Mouse (Mus musculus) neural tube, embryonic 12.5 days (tissue): Measurements from ENCODE around the gene Psmc3. TPM values are rescaled to one million over a fixed set of nuclear protein-coding genes. Genes with fewer than 3 reads are reported as not detected.
A peak's percentile ranks its signal among the peaks of the same experiment; 100 is the strongest.
"Not testable (repeated sequence)": the region's sequence is repeated elsewhere in the genome, so short reads cannot be mapped to it uniquely, and the experiment has no call there.

Source experiments
- ATAC-seq: fragments of 200-750 bp; cut with Nextera tagmentation; 2 replicates; pipeline ENCODE4 v1.8.0; 2017; ENCODE audit warnings: low read depth, mild to moderate bottlenecking, moderate TSS enrichment, moderate library complexity; ENCODE audit not compliant: low FRiP score
- H3K27ac ChIP-seq: fragments of 300-500 bp; sonication (generic); 2 replicates; pipeline ENCODE4 v1.5.1; 2016
- H3K27me3 ChIP-seq: fragments of 300-500 bp; sonication (generic); replicated peaks from 2 replicates; pipeline ENCODE4 v1.6.1; 2016; ENCODE audit warnings: mild to moderate bottlenecking
- H3K36me3 ChIP-seq: fragments of 300-500 bp; sonication (generic); 2 replicates; pipeline ENCODE4 v1.6.1; 2016; ENCODE audit warnings: mild to moderate bottlenecking
- H3K4me1 ChIP-seq: fragments of 300-500 bp; sonication (generic); 2 replicates; pipeline ENCODE4 v1.6.1; 2016
- H3K4me2 ChIP-seq: fragments of 300-500 bp; sonication (generic); replicated peaks from 2 replicates; pipeline ENCODE4 v1.6.1; 2016; ENCODE audit warnings: mild to moderate bottlenecking
- H3K4me3 ChIP-seq: fragments of 300-500 bp; sonication (generic); 2 replicates; pipeline ENCODE4 v1.5.1; 2016
- H3K9ac ChIP-seq: fragments of 300-500 bp; sonication (generic); 2 replicates; pipeline ENCODE4 v1.6.1; 2016; ENCODE audit warnings: mild to moderate bottlenecking
- H3K9me3 ChIP-seq: fragments of 300-500 bp; sonication (generic); 2 replicates; pipeline ENCODE4 v1.6.1; 2016; ENCODE audit warnings: mild to moderate bottlenecking
- WGBS: fragments of 180-500 bp; shearing (Covaris S2); methylation state at CpG from one replicate; pipeline ENCODE4 v1.1.7; 2016; 5-methylcytosine and 5-hydroxymethylcytosine counted together
- polyA plus RNA-seq: library from polyadenylated mRNA; unstranded; fragments of >200 nt; fragmentation: Nextera tagmentation; extraction: Ambion mirVana; gene quantifications from 2 replicates; pipeline ENCODE4 v1.2.1, GENCODE M21; 2016

The Psmc3 gene
- polyA plus RNA-seq, 1 experiment from 2014 or later: 296 TPM

DNA sequence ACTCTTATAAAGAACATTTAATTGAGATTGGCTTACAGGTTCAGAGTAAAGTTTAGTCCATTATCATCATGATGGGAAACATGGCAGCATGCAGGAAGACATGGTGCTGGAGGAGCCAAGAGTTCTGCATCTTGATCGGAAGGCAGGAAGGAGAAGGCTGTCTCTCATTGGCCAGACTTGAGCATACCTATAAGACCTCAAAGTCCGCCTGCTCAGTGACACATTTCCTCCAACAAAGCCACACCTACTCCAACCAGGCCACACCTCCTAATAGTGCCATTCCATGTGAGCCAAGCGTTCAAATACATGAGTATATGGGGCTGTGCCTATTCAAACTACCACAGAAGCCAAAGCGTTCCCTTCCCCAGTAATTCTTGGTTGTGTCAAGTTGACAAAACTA, 22.6 kb upstream of the Psmc3 start:
- Histone ChIP-seq H3K4me2 (no peak overlapping the region), H3K4me1 (peaks cover 3% of the 10 kb centered on the region; the same call in 1 of the 2 replicates), H3K27me3 (no peaks in the 10 kb centered on the region), H3K4me3 (no peak overlapping the region), H3K9me3 (no peaks in the 10 kb centered on the region), H3K9ac (no peak overlapping the region), H3K36me3 (no peaks in the 10 kb centered on the region), H3K27ac (no peak overlapping the region)
- no peak for ATAC-seq
- 84% methylated on average over 4 of the region's 4 CpGs for WGBS

DNA sequence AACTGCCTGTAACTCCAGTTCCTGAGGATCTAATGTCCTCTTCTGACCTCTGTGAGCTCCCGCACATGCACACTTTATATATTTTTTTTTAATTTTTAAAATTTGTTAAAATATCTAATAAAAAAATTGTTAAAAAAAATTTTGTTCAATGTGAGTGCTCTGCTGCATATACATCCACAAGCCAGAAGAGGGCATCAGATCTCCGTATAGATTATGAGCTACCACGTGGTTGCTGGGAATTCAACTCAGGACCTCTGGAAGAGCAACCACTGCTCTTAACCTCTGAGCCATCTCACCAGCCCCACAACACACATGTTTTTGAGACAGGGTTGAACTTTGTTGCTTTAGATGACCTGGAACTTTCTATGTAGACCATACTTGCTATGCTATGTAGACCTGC, 20.8 kb upstream of the Psmc3 start:
- Histone ChIP-seq H3K9me3 (no peaks in the 10 kb centered on the region), H3K4me3 (no peak overlapping the region), H3K27me3 (no peaks in the 10 kb centered on the region), H3K4me2 (no peak overlapping the region), H3K9ac (no peak overlapping the region), H3K27ac (no peak overlapping the region), H3K36me3 (no peaks in the 10 kb centered on the region), H3K4me1 (peaks cover 3% of the 10 kb centered on the region; the same call in 1 of the 2 replicates)
- ATAC-seq: no peak
- WGBS: 20% methylated on average over 3 of the region's 3 CpGs

DNA sequence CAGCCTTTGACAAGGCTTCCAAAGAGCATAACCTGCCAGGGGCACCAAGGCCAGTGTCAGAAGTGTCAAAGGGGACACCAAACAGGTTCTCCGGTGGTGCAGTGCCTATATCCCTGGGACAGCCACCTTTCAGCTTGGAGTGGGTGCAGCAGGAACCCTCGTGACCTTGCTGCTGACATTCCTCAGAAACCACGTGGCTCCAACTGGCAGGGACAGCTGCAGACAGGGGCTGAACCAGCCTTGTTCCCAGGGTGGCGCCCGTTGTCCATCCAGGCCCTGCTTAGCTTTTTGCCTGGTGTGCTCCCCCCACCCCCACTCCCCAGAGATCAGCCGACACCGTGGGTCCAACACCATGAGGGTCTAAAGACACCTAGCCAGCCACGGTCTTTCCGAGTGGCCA, 18.4 kb upstream of the Psmc3 start, which contains the start of gene Rapsn:
Gene Rapsn (plus strand): TSS at position 236 of the 400 bp plus-strand sequence.
- WGBS: 68% methylated on average over 9 of the region's 9 CpGs
- Histone ChIP-seq H3K4me1 (no peaks in the 10 kb centered on the region), H3K9me3 (no peaks in the 10 kb centered on the region), H3K4me3 (no peak within 1 kb of the TSS), H3K27ac (no peak within 1 kb of the TSS), H3K4me2 (no peak within 1 kb of the TSS), H3K36me3 (no peaks in the 10 kb centered on the region), H3K9ac (no peak within 1 kb of the TSS), H3K27me3 (no peaks in the 10 kb centered on the region)
- no peak for ATAC-seq

DNA sequence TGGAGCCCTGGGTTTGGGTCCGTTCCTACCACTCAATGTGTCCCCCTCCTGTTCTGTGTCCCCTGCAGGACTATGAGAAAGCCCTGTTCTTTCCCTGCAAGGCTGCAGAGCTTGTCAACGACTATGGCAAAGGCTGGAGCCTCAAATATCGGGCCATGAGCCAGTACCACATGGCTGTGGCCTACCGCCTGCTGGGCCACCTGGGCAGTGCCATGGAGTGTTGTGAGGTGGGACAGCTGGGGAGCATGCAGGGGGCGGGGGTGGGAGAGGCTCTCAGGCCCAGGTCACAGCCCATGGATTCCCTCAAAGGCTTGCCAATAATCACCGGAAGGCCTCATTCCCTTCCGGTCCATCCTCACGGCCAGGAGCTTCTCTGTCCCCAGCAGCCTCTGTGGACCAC, 12.0 kb upstream of the Psmc3 start:
- Histone ChIP-seq H3K9me3 (no peaks in the 10 kb centered on the region), H3K36me3 (no peaks in the 10 kb centered on the region), H3K27me3 (no peaks in the 10 kb centered on the region), H3K4me2 (no peak overlapping the region), H3K27ac (no peak overlapping the region), H3K9ac (no peak overlapping the region), H3K4me1 (no peaks in the 10 kb centered on the region), H3K4me3 (no peak overlapping the region)
- no peak for ATAC-seq
- 71% methylated on average over 8 of the region's 8 CpGs for WGBS

DNA sequence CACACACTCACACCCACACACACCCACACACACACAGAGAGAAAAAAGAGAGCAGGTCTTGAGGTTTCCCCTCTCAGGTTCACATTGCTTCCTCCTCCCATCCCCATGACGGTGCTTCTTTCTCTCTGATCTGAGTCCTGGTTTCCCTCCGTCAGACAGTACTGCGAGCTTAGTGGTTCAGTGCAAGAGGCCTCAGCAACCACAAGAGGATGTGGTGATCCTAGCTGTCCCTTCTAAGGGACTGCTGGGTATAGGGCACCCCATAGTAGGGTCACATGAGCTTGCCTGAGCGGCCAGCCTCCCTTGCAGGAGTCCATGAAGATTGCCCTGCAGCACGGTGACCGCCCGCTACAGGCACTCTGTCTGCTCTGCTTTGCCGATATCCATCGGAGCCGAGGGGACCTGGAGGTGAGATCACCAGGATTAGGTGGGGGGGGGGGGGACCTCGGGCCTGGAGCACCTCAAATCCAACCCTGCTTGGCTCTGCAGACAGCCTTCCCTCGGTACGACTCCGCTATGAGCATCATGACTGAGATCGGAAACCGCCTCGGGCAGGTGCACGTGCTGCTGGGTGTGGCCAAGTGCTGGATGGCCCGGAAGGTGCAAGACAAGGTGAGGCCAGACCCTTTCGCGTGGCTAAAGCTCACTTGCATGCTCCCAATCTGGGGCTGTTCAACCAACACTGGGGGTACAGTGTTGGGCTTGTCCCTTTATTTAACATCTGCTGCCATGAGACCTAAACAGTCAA, 11.0 kb upstream of the Psmc3 start:
- no peaks in the 10 kb centered on the region for H3K4me1 ChIP-seq
- no peak overlapping the region for H3K4me2 ChIP-seq
- H3K9ac ChIP-seq: no peak overlapping the region
- H3K27ac ChIP-seq: no peak overlapping the region
- ATAC-seq: no peak
- H3K4me3 ChIP-seq: no peak overlapping the region
- no peaks in the 10 kb centered on the region for H3K27me3 ChIP-seq
- 73% methylated on average over 21 of the region's 21 CpGs for WGBS
- no peaks in the 10 kb centered on the region for H3K36me3 ChIP-seq
- H3K9me3 ChIP-seq: no peaks in the 10 kb centered on the region

DNA sequence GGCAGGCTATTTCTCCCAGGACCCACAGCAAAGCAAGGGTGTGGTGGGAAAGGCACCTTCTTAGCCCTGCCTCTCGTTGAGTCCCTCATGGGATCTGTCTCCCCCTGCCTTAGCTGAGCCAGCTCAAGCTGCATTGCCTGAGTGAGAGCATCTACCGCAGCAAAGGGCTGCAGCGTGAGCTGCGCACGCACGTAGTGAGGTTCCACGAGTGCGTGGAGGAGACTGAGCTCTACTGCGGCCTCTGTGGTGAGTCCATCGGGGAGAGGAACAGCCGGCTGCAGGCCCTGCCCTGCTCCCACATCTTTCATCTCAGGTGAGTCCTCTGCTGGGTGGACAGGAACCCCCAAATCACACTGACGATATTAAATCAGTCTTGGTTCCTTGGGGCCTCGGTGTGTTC, 9.1 kb upstream of the Psmc3 start:
- H3K9me3 ChIP-seq: no peaks in the 10 kb centered on the region
- WGBS: 87% methylated on average over 13 of the region's 13 CpGs
- no peak overlapping the region for H3K4me2 ChIP-seq
- no peaks in the 10 kb centered on the region for H3K27me3 ChIP-seq
- H3K4me3 ChIP-seq: no peak overlapping the region
- no peaks in the 10 kb centered on the region for H3K4me1 ChIP-seq
- no peaks in the 10 kb centered on the region for H3K36me3 ChIP-seq
- no peak for ATAC-seq
- no peak overlapping the region for H3K9ac ChIP-seq
- no peak overlapping the region for H3K27ac ChIP-seq

DNA sequence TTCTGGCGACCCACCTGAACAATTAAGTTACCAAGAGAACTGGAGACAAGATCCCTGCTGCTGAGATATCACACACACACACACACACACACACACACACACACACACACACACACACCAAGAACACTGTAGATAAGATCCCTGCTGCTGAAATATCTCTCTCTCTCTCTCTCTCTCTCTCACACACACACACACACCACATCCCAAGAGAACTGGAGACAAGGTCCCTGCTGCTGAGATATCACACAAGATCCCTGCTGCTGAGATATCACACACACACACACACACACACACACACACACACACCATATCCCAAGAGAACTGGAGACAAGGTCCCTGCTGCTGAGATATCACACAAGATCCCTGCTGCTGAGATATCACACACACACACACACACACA, 8.0 kb upstream of the Psmc3 start:
- not testable (repeated sequence) for H3K27ac ChIP-seq, ATAC-seq
- WGBS: 86% methylated on average over 1 of the region's 1 CpGs

DNA sequence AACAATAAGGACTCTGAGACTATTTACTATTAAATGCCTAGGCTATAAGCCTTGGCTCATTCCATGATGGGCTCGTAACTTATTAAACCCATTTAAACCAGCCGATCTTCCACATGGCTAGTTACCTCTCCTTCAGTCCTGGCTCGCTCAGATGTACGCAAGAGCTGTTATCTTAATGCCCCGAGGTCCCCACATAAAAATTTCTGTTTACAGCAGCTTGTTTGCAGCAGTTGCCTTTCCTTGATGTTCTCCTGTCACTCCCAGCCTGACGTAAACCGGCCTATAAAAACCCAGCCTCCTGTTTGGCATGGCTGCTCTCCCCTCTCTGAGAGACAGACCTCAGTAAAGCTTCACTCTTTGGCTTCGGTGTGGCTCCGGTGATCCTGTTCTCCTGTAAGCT, 6.5 kb upstream of the Psmc3 start:
- WGBS: 79% methylated on average over 9 of the region's 9 CpGs
- no peak overlapping the region for H3K9ac ChIP-seq

More for the DNA sequence above, 8.0 kb upstream of the Psmc3 start:
- not testable (repeated sequence) for H3K4me1 ChIP-seq, H3K9me3 ChIP-seq, H3K27me3 ChIP-seq, H3K4me3 ChIP-seq, H3K36me3 ChIP-seq, H3K9ac ChIP-seq, H3K4me2 ChIP-seq

DNA sequence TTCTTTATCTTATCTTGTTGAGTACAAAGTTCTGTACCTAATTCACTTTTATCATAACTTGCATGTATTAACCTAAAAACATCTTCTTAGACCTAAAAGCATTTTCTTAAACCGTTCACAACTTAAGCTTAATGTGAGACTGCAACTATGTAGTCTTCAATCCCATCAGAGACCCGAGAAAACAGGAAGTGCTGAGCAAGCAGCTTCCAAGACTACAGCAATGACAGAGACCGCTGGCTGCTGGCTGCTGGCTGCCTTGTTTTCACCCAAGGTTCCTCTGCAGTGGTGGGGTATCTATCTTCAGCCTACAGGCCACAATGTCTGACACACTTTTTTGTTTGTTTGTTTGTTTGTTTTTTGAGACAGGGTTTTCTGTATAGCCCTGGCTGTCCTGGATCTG, 1.9 kb upstream of the Psmc3 start:
- no peak for ATAC-seq
- Histone ChIP-seq H3K4me2 (no peak overlapping the region), H3K36me3 (peaks cover 16% of the 10 kb centered on the region), H3K9ac (no peak overlapping the region), H3K9me3 (no peaks in the 10 kb centered on the region), H3K4me1 (peaks cover 13% of the 10 kb centered on the region), H3K27me3 (no peaks in the 10 kb centered on the region), H3K27ac (no peak overlapping the region), H3K4me3 (no peak overlapping the region)
- WGBS: 91% methylated on average over 3 of the region's 3 CpGs

More for the DNA sequence above, 6.5 kb upstream of the Psmc3 start:
- no peak overlapping the region for H3K4me3 ChIP-seq
- H3K27ac ChIP-seq: no peak overlapping the region
- ATAC-seq: no peak
- no peaks in the 10 kb centered on the region for H3K4me1 ChIP-seq
- H3K9me3 ChIP-seq: no peaks in the 10 kb centered on the region
- H3K27me3 ChIP-seq: no peaks in the 10 kb centered on the region
- no peak overlapping the region for H3K4me2 ChIP-seq
- no peaks in the 10 kb centered on the region; the same call in 1 of the 2 replicates for H3K36me3 ChIP-seq

DNA sequence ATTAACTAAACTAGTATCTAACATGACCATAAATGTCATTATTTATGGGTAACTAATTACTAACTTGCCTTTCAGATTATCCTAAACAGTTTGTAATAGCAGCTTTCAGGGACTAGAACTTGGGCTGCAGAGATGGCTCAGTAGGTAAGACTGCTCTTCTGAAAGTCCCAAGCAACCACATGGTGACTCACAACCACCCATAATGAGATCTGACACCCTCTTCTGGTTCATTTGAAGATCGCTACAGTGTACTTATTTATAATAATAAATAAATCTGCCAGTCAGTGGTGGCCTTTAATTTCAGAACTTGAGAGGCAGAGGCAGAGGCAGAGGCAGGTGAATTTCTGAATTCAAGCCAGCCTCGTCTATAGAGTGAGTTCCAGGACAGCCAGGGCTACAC, 1.1 kb upstream of the Psmc3 start:
- no peak for ATAC-seq
- no peaks in the 10 kb centered on the region for H3K9me3 ChIP-seq
- H3K27me3 ChIP-seq: no peaks in the 10 kb centered on the region
- H3K4me1 ChIP-seq: peaks cover 13% of the 10 kb centered on the region
- WGBS: 74% methylated on average over 2 of the region's 2 CpGs
- no peak overlapping the region for H3K4me3 ChIP-seq
- peak overlapping the region; percentile 91 for H3K4me2 ChIP-seq
- peaks cover 24% of the 10 kb centered on the region for H3K36me3 ChIP-seq
- no peak overlapping the region for H3K27ac ChIP-seq
- no peak overlapping the region for H3K9ac ChIP-seq

DNA sequence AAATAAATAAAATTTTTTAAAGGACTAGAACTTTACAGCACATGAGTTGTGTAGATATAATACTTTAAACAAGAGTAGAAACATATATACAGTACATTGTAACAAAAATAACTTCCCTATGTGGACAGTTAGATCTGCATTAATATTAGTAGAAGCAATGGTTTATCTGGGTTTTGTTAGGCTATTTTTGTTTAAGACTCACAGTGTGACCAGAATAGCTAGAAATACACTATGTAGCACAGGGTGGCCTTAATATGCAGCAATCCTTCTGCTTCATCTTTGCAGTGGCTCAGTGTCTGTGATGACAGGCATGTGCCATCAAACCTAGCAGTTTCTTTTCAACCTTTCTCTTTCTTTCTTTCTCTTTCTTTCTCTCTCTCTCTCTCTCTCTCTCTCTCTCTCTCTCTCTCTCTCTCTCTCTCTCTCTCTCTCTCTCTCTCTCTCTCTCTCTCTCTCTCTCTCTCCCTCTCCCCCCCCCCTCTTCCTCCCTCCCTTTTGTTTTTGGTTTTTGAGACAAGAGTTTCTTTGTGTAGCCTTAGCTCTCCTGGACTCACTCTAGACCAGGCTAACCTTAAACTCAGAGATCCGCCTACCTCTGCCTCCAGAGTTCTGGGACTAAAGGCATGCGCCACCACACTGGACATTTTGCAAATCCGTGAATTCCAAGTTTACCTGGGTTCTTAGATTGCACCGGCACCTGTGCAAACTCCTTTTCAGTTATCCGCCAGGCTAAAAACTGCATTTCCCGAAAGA, 452 bp upstream of the Psmc3 start:
- H3K9me3 ChIP-seq: no peaks in the 10 kb centered on the region
- peaks cover 13% of the 10 kb centered on the region for H3K4me1 ChIP-seq
- H3K27ac ChIP-seq: 0 out of 2 replicates have a peak overlapping the region, but pooled peaks have one; percentile 50
- H3K4me2 ChIP-seq: peak overlapping the region; percentile 91
- WGBS: 0% methylated on average over 6 of the region's 6 CpGs
- H3K36me3 ChIP-seq: peaks cover 30% of the 10 kb centered on the region
- peak; percentile 74 for ATAC-seq
- H3K27me3 ChIP-seq: no peaks in the 10 kb centered on the region
- peak overlapping the region; percentile 82 for H3K9ac ChIP-seq
- peak overlapping the region; percentile 82 for H3K4me3 ChIP-seq

DNA sequence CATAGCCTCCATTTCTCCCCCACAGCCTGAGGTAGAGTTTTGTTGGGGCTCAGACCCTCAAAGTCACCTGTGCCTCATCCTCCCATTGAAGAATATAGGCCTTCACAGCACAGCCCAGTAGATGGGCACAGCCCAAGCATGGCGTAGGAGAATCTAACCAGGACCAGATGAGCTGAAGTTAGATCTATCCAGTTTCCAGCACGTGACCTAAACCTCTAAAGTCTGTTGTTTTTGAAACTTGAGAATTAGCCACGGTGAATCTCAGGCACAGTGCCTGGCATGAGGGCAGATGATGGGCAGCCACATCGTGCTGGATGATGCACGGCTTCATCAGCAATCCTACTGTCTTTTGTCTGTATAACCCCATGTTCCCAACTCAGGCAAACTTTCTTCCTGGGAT, 4.6 kb downstream of the Psmc3 start:
- H3K27ac ChIP-seq: no peak overlapping the region
- no peak overlapping the region for H3K4me2 ChIP-seq
- H3K27me3 ChIP-seq: no peaks in the 10 kb centered on the region
- H3K36me3 ChIP-seq: peaks cover 77% of the 10 kb centered on the region
- H3K9me3 ChIP-seq: no peaks in the 10 kb centered on the region
- no peak for ATAC-seq
- H3K9ac ChIP-seq: no peak overlapping the region
- H3K4me1 ChIP-seq: peaks cover 10% of the 10 kb centered on the region
- WGBS: 89% methylated on average over 5 of the region's 5 CpGs
- no peak overlapping the region for H3K4me3 ChIP-seq
